Mouse (Mus musculus) forebrain, embryonic 14.5 days (tissue): ENCODE measurements around the gene Scgb2b18. TPM values are rescaled to one million over a fixed set of nuclear protein-coding genes. Genes with fewer than 3 reads are reported as not detected.
"Not testable (repeated sequence)": the region's sequence is repeated elsewhere in the genome, so short reads cannot be mapped to it uniquely, and the experiment has no call there.

Source experiments
- ATAC-seq: fragments of 200-750 bp; cut with Nextera tagmentation; 2 replicates; pipeline ENCODE4 v1.8.0; 2017; ENCODE audit warnings: mild to moderate bottlenecking, moderate library complexity
- DNase-seq: peaks from one replicate; pipeline ENCODE4 v3.0.0-alpha.2; 2015; ENCODE audit warnings: low spot score
- H3K27ac ChIP-seq: fragments of 300-500 bp; sonication (generic); 2 replicates; pipeline ENCODE4 v1.5.1; 2014; ENCODE audit warnings: low read depth, mild to moderate bottlenecking, control low read depth, low read length, moderate library complexity
- H3K27me3 ChIP-seq: fragments of 300-500 bp; sonication (generic); replicated peaks from 2 replicates; pipeline ENCODE4 v1.6.1; 2014; ENCODE audit warnings: low read length, control low read depth, mixed read lengths; ENCODE audit not compliant: control insufficient read depth, insufficient read depth
- H3K36me3 ChIP-seq: fragments of 300-500 bp; sonication (generic); 2 replicates; pipeline ENCODE4 v1.6.1; 2014; ENCODE audit warnings: low read length, control low read depth; ENCODE audit not compliant: control insufficient read depth, insufficient read depth
- H3K4me1 ChIP-seq: fragments of 300-500 bp; sonication (generic); 2 replicates; pipeline ENCODE4 v1.6.1; 2014; ENCODE audit warnings: antibody characterized with exemption, low read length, control low read depth; ENCODE audit not compliant: control insufficient read depth, insufficient read depth
- H3K4me2 ChIP-seq: fragments of 300-500 bp; sonication (generic); 2 replicates; pipeline ENCODE4 v1.6.1; 2014; ENCODE audit warnings: mild to moderate bottlenecking, control low read depth, low read length
- H3K4me3 ChIP-seq: fragments of 300-500 bp; sonication (generic); 2 replicates; pipeline ENCODE4 v1.5.1; 2014; ENCODE audit warnings: low read depth, low read length, control low read depth
- H3K9ac ChIP-seq: fragments of 300-500 bp; sonication (generic); 2 replicates; pipeline ENCODE4 v1.6.1; 2014; ENCODE audit warnings: mild to moderate bottlenecking, low read length, control low read depth, moderate library complexity
- H3K9me3 ChIP-seq: fragments of 300-500 bp; sonication (generic); replicated peaks from 2 replicates; pipeline ENCODE4 v1.6.1; 2016; ENCODE audit warnings: low read length, control low read depth, mixed read lengths; ENCODE audit not compliant: control insufficient read depth
- WGBS: fragments of 180-500 bp; shearing (Covaris S2); extraction: QIAGEN DNeasy Blood & Tissue Kit; methylation state at CpG from one replicate; pipeline ENCODE4 v1.1.7; 2014; 5-methylcytosine and 5-hydroxymethylcytosine counted together
- polyA plus RNA-seq: library from polyadenylated mRNA; unstranded; fragments of >200 nt; fragmentation: Nextera tagmentation; extraction: Ambion mirVana; gene quantifications from 2 replicates; pipeline ENCODE4 v1.2.1, GENCODE M21; 2014

Gene Scgb2b18
- polyA plus RNA-seq: not detected in 2 replicates

DNA sequence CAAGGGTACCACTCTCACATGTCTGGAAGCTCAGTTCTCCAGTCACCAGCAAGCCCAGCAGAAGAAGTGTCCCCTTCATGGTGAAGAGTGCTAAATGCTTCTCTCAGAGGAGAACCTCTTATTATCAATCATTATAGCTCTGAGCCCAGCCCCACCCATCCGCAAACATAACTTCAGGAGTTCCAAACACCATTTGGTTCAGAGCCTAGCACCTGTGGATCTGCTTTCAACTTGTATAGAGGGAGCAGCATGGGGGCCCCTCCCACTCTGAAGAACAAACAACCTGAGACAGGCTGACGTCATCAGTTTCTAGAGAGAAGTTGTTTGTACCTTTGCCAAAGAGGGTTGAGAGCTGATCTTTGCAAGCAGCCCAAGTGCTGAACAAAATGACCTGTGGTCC lies at the start of gene Scgb2b18:
TSS of gene Scgb2b18 (minus strand) at position 101 of the 400 bp plus-strand sequence.
- H3K27ac ChIP-seq, H3K4me2 ChIP-seq, H3K4me3 ChIP-seq, H3K9ac ChIP-seq, H3K4me1 ChIP-seq, H3K9me3 ChIP-seq, ATAC-seq, H3K36me3 ChIP-seq, H3K27me3 ChIP-seq, DNase-seq: not testable (repeated sequence)
- 75% methylated on average over 2 of the region's 2 CpGs for WGBS

DNA sequence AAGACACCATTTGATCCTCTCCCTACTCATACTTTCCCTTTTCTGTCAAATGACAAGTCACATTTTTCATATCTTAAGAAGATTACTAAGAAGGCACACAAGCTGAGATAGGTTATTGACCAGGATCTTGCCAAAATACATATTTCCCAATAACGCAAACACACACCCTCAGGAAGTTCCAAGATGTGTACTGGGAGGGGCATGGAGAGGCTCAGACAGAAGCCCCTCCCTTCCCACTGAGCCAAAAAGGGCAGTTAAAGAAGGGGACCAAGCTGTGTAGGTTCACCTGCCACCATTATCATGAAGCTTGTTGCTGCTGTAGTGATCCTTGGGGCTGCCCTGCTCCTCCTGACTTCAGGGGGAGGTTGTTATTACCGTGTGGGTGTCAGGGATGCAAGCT lies 11.6 kb upstream of the Scgb2b18 start, which contains the start of gene Scgb1b18:
TSS of gene Scgb1b18 (plus strand) at position 301 of the 400 bp plus-strand sequence.
- not testable (repeated sequence) for H3K27me3 ChIP-seq, H3K4me1 ChIP-seq, DNase-seq, H3K9me3 ChIP-seq, H3K27ac ChIP-seq, H3K9ac ChIP-seq, ATAC-seq, H3K4me2 ChIP-seq, H3K4me3 ChIP-seq, H3K36me3 ChIP-seq
- no CpG with 5 or more reads among the region's 2 CpGs for WGBS

Other genes starting within 250 kb of the Scgb2b18 start
- not detected in 2 replicates for gene Scgb2b17, start 117.3 kb downstream of the Scgb2b18 start, polyA plus RNA-seq
- not detected in 2 replicates for gene Scgb1b17, start 110.4 kb downstream of the Scgb2b18 start, polyA plus RNA-seq
- not detected in 2 replicates for gene Scgb1b18, start 11.7 kb upstream of the Scgb2b18 start, polyA plus RNA-seq
- gene Scgb2b19, start 106.5 kb upstream of the Scgb2b18 start, polyA plus RNA-seq: not detected in 2 replicates
- gene Scgb1b19, start 113.4 kb upstream of the Scgb2b18 start, polyA plus RNA-seq: not detected in 2 replicates
- gene Scgb2b20, start 192.5 kb upstream of the Scgb2b18 start, polyA plus RNA-seq: not detected in 2 replicates
- gene Scgb1b20, start 199.4 kb upstream of the Scgb2b18 start, polyA plus RNA-seq: not detected in 2 replicates